Mouse (Mus musculus): Measurements from ENCODE around the gene Rabgap1l.

- TF ChIP-seq CTCF (IDR thresholded peaks at IDR 0.05; ENCODE audit: extremely low read depth, insufficient read depth, low read length) (no peak), POLR2A (IDR thresholded peaks at IDR 0.05; ENCODE audit: extremely low read depth, insufficient read depth, low read length) (no peak)
Measured at GRCm38 (mm10) chr1:160237981-160238380, 555.0 kb downstream of the Rabgap1l start.

Data from cortical plate, adult 2 months (tissue).